Mouse (Mus musculus) erythroblast, embryonic 14.5 days (primary cell): ENCODE measurements at regions not wholly inside any gene's neighbourhood (a gene's known extent, or its start where the extent isn't known, plus 50 kb on each side); places are given as distances from the start of the nearest gene placed in this dataset.

ENCODE experiments used
- H3K27me3 ChIP-seq: 2 replicates; pipeline ENCODE4 v1.6.1; 2012; ENCODE audit warnings: inconsistent platforms; ENCODE audit not compliant: control insufficient read depth
- H3K36me3 ChIP-seq: 2 replicates; pipeline ENCODE4 v1.6.1; 2012; ENCODE audit warnings: mild to moderate bottlenecking, inconsistent platforms; ENCODE audit not compliant: control insufficient read depth
- H3K4me1 ChIP-seq: 2 replicates; pipeline ENCODE4 v1.6.1; 2012; ENCODE audit warnings: inconsistent platforms; ENCODE audit not compliant: control insufficient read depth
- H3K4me3 ChIP-seq: replicated peaks from 2 replicates; pipeline ENCODE3; 2012; ENCODE audit warnings: moderate library complexity, mild to moderate bottlenecking, inconsistent platforms
- H3K9me3 ChIP-seq: 2 replicates; pipeline ENCODE4 v1.6.1; 2012; ENCODE audit warnings: low read length, inconsistent platforms, mixed read lengths; ENCODE audit not compliant: control insufficient read depth
- GATA1 ChIP-seq: IDR thresholded peaks from 2 replicates; pipeline ENCODE4 v1.6.1; 2012; ENCODE audit warnings: low read length, inconsistent platforms, mixed read lengths
- TAL1 ChIP-seq: IDR thresholded peaks from 3 replicates; pipeline ENCODE4 v1.6.1; 2012; ENCODE audit warnings: low read length, inconsistent platforms, mixed read lengths

GRCm38 (mm10) chr16:30652692-30653091 lies 53.2 kb downstream of the Fam43a start:
- TF ChIP-seq GATA1: no peak
- TF ChIP-seq TAL1: no peak
- Histone ChIP-seq H3K4me3 (no peak overlapping the region), H3K27me3 (no peaks in the 10 kb centered on the region), H3K9me3 (no peaks in the 10 kb centered on the region; the same call in 1 of the 2 replicates), H3K36me3 (no peaks in the 10 kb centered on the region), H3K4me1 (no peaks in the 10 kb centered on the region)

GRCm38 (mm10) chr16:30653806-30654205 lies 54.3 kb downstream of the Fam43a start:
- Histone ChIP-seq H3K27me3 (no peaks in the 10 kb centered on the region), H3K4me1 (no peaks in the 10 kb centered on the region), H3K4me3 (no peak overlapping the region), H3K36me3 (no peaks in the 10 kb centered on the region), H3K9me3 (no peaks in the 10 kb centered on the region)
- TF ChIP-seq GATA1 (no peak), TAL1 (no peak)

- Histone ChIP-seq H3K9me3 (no peaks in the 10 kb centered on the region), H3K36me3 (no peaks in the 10 kb centered on the region), H3K4me3 (no peak overlapping the region), H3K27me3 (no peaks in the 10 kb centered on the region), H3K4me1 (no peaks in the 10 kb centered on the region)
- TF ChIP-seq TAL1: no peak
- no peak for TF ChIP-seq GATA1
Observed at GRCm38 (mm10) chr16:30654226-30654625, 54.7 kb downstream of the Fam43a start.

- Histone ChIP-seq H3K36me3 (no peaks in the 10 kb centered on the region), H3K27me3 (no peaks in the 10 kb centered on the region), H3K4me1 (no peaks in the 10 kb centered on the region), H3K4me3 (no peak overlapping the region), H3K9me3 (no peaks in the 10 kb centered on the region)
- TF ChIP-seq GATA1 (no peak), TAL1 (no peak)
Observed at GRCm38 (mm10) chr16:30655798-30656221, 56.3 kb downstream of the Fam43a start.

- Histone ChIP-seq H3K9me3 (no peaks in the 10 kb centered on the region), H3K4me1 (no peaks in the 10 kb centered on the region)
- TF ChIP-seq GATA1: no peak
- no peak for TF ChIP-seq TAL1
Observed at GRCm38 (mm10) chr16:30656881-30657280, 57.4 kb downstream of the Fam43a start.

GRCm38 (mm10) chr16:30658921-30659320 lies 59.4 kb downstream of the Fam43a start:
- no peak for TF ChIP-seq GATA1
- no peak for TF ChIP-seq TAL1
- Histone ChIP-seq H3K4me1 (no peaks in the 10 kb centered on the region), H3K9me3 (no peaks in the 10 kb centered on the region), H3K36me3 (no peaks in the 10 kb centered on the region), H3K27me3 (no peaks in the 10 kb centered on the region), H3K4me3 (no peak overlapping the region)

More at GRCm38 (mm10) chr16:30656881-30657280, 57.4 kb downstream of the Fam43a start:
- Histone ChIP-seq H3K4me3 (no peak overlapping the region), H3K36me3 (no peaks in the 10 kb centered on the region), H3K27me3 (no peaks in the 10 kb centered on the region)

GRCm38 (mm10) chr16:30661086-30661977 lies 61.8 kb downstream of the Fam43a start:
- Histone ChIP-seq H3K9me3 (no peaks in the 10 kb centered on the region), H3K36me3 (no peaks in the 10 kb centered on the region), H3K4me1 (no peaks in the 10 kb centered on the region), H3K4me3 (no peak overlapping the region), H3K27me3 (no peaks in the 10 kb centered on the region)
- no peak for TF ChIP-seq TAL1

GRCm38 (mm10) chr16:30663055-30663454 lies 63.5 kb downstream of the Fam43a start:
- H3K36me3 ChIP-seq: no peaks in the 10 kb centered on the region
- no peaks in the 10 kb centered on the region for H3K4me1 ChIP-seq
- H3K9me3 ChIP-seq: no peaks in the 10 kb centered on the region
- no peaks in the 10 kb centered on the region for H3K27me3 ChIP-seq
- TF ChIP-seq TAL1 (no peak), GATA1 (no peak)
- H3K4me3 ChIP-seq: no peak overlapping the region

GRCm38 (mm10) chr16:30663971-30664370 lies 64.4 kb downstream of the Fam43a start:
- H3K9me3 ChIP-seq: no peaks in the 10 kb centered on the region

GRCm38 (mm10) chr16:30664433-30664832 lies 64.9 kb downstream of the Fam43a start:
- Histone ChIP-seq H3K9me3 (no peaks in the 10 kb centered on the region), H3K36me3 (no peaks in the 10 kb centered on the region), H3K4me3 (no peak overlapping the region), H3K27me3 (no peaks in the 10 kb centered on the region), H3K4me1 (no peaks in the 10 kb centered on the region)
- TF ChIP-seq GATA1 (no peak), TAL1 (no peak)

More at GRCm38 (mm10) chr16:30663971-30664370, 64.4 kb downstream of the Fam43a start:
- no peaks in the 10 kb centered on the region for H3K27me3 ChIP-seq
- H3K4me3 ChIP-seq: no peak overlapping the region
- no peaks in the 10 kb centered on the region for H3K36me3 ChIP-seq
- no peak for TF ChIP-seq GATA1
- H3K4me1 ChIP-seq: no peaks in the 10 kb centered on the region
